Mouse (Mus musculus) intestine, postnatal 0 days (tissue): ENCODE measurements around the gene Gpsm3. TPM values are rescaled to one million over a fixed set of nuclear protein-coding genes. Genes with fewer than 3 reads are reported as not detected.
A peak's percentile ranks its signal among the peaks of the same experiment; 100 is the strongest.

Experiments
- ATAC-seq: fragments of 200-750 bp; cut with Nextera tagmentation; 2 replicates; pipeline ENCODE4 v1.8.0; 2017; ENCODE audit warnings: mild to moderate bottlenecking, moderate TSS enrichment, moderate library complexity
- H3K27ac ChIP-seq: fragments of 300-500 bp; sonication (generic); 2 replicates; pipeline ENCODE4 v1.5.1; 2014; ENCODE audit warnings: mild to moderate bottlenecking, low read depth, low read length, moderate library complexity
- H3K27me3 ChIP-seq: fragments of 300-500 bp; sonication (generic); replicated peaks from 2 replicates; pipeline ENCODE4 v1.6.1; 2014; ENCODE audit warnings: low read length, mixed read lengths; ENCODE audit not compliant: control insufficient read depth, insufficient read depth
- H3K36me3 ChIP-seq: fragments of 300-500 bp; sonication (generic); 2 replicates; pipeline ENCODE4 v1.6.1; 2014; ENCODE audit warnings: mild to moderate bottlenecking, moderate library complexity; ENCODE audit not compliant: control insufficient read depth, insufficient read depth
- H3K4me1 ChIP-seq: fragments of 300-500 bp; sonication (generic); replicated peaks from 2 replicates; pipeline ENCODE4 v1.6.1; 2014; ENCODE audit warnings: antibody characterized with exemption, low read length, mixed read lengths; ENCODE audit not compliant: control insufficient read depth, insufficient read depth
- H3K4me2 ChIP-seq: fragments of 300-500 bp; sonication (generic); replicated peaks from 2 replicates; pipeline ENCODE4 v1.6.1; 2014; ENCODE audit warnings: low read depth, mild to moderate bottlenecking, moderate library complexity
- H3K4me3 ChIP-seq: fragments of 300-500 bp; sonication (generic); 2 replicates; pipeline ENCODE4 v1.5.1; 2014; ENCODE audit warnings: low read depth, low read length
- H3K9ac ChIP-seq: fragments of 300-500 bp; sonication (generic); 2 replicates; pipeline ENCODE4 v1.6.1; 2014; ENCODE audit warnings: mild to moderate bottlenecking, low read depth, low read length
- H3K9me3 ChIP-seq: fragments of 300-500 bp; sonication (generic); 2 replicates; pipeline ENCODE4 v1.6.1; 2016; ENCODE audit warnings: mixed run types; ENCODE audit not compliant: control insufficient read depth
- CTCF ChIP-seq: sonication (generic); IDR thresholded peaks from 2 replicates; pipeline ENCODE4 v1.5.1; 2016; ENCODE audit warnings: low read depth, mild to moderate bottlenecking, control low read depth, antibody characterized with exemption, moderate library complexity
- WGBS: fragments of 180-500 bp; shearing (Covaris S2); extraction: QIAGEN DNeasy Blood & Tissue Kit; methylation state at CpG from one replicate; pipeline ENCODE4 v1.1.7; 2014; 5-methylcytosine and 5-hydroxymethylcytosine counted together
- polyA plus RNA-seq: library from polyadenylated mRNA; unstranded; fragments of >200 nt; fragmentation: Nextera tagmentation; extraction: Ambion mirVana; gene quantifications from 2 replicates; pipeline ENCODE4 v1.2.1, GENCODE M21; 2015

Gene Gpsm3
- polyA plus RNA-seq, 1 experiment from 2014 or later, result 8.6 TPM

DNA sequence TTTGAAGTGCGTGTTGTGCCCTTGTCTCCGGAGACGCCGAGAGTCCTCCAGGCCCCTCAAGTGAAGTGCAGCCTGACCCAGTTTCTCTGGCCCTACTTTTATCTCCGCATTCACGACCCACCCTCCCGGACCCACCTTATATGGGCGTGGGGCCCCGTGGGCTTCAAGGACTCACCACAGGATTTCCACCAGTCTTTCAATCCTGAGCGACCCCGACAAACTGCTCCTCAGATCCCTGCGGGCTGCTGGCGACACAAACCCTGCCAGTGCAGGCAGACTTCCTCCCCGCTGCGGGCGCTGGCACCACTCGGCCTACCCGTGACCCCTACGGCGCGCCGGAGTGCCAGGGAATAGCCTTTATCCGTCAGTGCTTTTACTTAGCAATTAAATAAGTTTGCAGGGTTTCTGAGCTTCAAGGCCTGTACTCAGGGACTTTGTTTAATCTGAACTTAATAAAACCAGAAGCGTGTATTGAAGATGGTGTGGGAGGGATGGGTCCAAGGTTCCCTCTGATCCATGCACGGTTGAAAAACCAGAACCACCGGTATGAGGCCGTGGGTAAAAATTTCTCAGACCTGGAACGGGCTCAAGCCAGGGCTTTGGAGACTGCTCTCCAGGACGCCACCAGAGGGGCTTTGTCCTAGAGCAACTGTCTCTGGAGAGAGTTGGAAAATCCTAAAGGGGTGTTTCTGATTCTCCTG lies 38.5 kb downstream of the Gpsm3 start, which contains the start of gene Ppt2:
Gene Ppt2, minus strand, starts transcription at position 568 of the 701 bp plus-strand sequence.
- peaks cover 9% of the 10 kb centered on the region for H3K4me1 ChIP-seq
- 2% methylated on average over 29 of the region's 29 CpGs for WGBS

GRCm38 (mm10) chr17:34628644-34628967 lies 39.0 kb downstream of the Gpsm3 start:
- Histone ChIP-seq H3K27me3 (peaks cover 16% of the 10 kb centered on the region), H3K4me3 (peak overlapping the region; percentile 66; the same call in 1 of the 2 replicates), H3K36me3 (no peaks in the 10 kb centered on the region), H3K4me2 (peak overlapping the region; percentile 95), H3K4me1 (peaks cover 9% of the 10 kb centered on the region), H3K9me3 (no peaks in the 10 kb centered on the region), H3K9ac (0 out of 2 replicates have a peak overlapping the region, but pooled peaks have one; percentile 65), H3K27ac (0 out of 2 replicates have a peak overlapping the region, but pooled peaks have one; percentile 87)
- WGBS, result 24% methylated on average over 5 of the region's 5 CpGs
- no peak for TF ChIP-seq CTCF
- no peak for ATAC-seq

More for the DNA sequence above, 38.5 kb downstream of the Gpsm3 start, which contains the start of gene Ppt2:
- peak within 1 kb of the TSS; percentile 66 for H3K4me3 ChIP-seq
- TF ChIP-seq CTCF, result no peak
- no peaks in the 10 kb centered on the region for H3K9me3 ChIP-seq
- ATAC-seq, result no peak
- peak within 1 kb of the TSS; percentile 87 for H3K27ac ChIP-seq
- peak within 1 kb of the TSS; percentile 65 for H3K9ac ChIP-seq
- 0 out of 2 replicates have a peak, but pooled peaks cover under 1% of the 10 kb centered on the region for H3K36me3 ChIP-seq
- peaks cover 16% of the 10 kb centered on the region for H3K27me3 ChIP-seq
- H3K4me2 ChIP-seq, result peak within 1 kb of the TSS; percentile 95

DNA sequence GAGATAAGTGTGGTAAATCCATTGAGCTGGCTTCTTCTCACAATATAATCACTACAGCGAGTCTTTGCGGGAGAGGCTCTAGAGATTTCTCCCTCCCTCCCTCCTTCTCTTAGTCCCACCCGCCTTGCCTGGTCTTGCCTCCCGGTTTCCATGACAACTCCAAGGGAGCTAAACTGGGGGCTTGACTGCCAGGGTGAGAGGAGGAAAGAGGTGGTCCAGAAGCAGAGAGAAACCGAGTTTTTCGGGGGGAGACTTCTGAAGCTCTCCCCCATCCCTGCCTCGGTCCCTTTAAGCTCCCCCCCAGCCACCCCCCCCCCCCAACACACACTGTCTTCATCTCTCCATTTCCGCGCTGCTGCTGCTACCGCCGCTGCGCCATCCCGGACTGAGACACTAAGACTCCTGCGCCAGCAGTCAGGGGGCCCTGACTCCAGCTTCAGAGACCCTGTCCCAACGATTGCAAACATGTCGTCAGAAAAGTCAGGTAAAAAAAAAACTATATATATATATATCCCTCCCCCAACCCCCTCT lies 39.7 kb downstream of the Gpsm3 start, which contains the start of gene Prrt1:
Gene Prrt1, plus strand, starts transcription at position 313 of the 531 bp plus-strand sequence.
- peak within 1 kb of the TSS; percentile 65; the same call in 1 of the 2 replicates for H3K9ac ChIP-seq
- H3K4me3 ChIP-seq, result peak within 1 kb of the TSS; percentile 66
- H3K9me3 ChIP-seq, result no peaks in the 10 kb centered on the region
- TF ChIP-seq CTCF, result no peak
- ATAC-seq, result no peak
- peaks cover 16% of the 10 kb centered on the region for H3K27me3 ChIP-seq
- no peaks in the 10 kb centered on the region for H3K36me3 ChIP-seq
- peak within 1 kb of the TSS; percentile 87; the same call in 1 of the 2 replicates for H3K27ac ChIP-seq
- WGBS, result 28% methylated on average over 16 of the region's 16 CpGs
- peaks cover 9% of the 10 kb centered on the region for H3K4me1 ChIP-seq
- peak within 1 kb of the TSS; percentile 95 for H3K4me2 ChIP-seq

- no peak overlapping the region for H3K9ac ChIP-seq
- peak overlapping the region; percentile 17 for H3K4me3 ChIP-seq
- H3K27me3 ChIP-seq, result peaks cover 16% of the 10 kb centered on the region
- ATAC-seq, result no peak
- H3K27ac ChIP-seq, result no peak overlapping the region
- H3K9me3 ChIP-seq, result no peaks in the 10 kb centered on the region
- no peaks in the 10 kb centered on the region for H3K36me3 ChIP-seq
- no peak for TF ChIP-seq CTCF
- peaks cover 9% of the 10 kb centered on the region for H3K4me1 ChIP-seq
- peak overlapping the region; percentile 95 for H3K4me2 ChIP-seq
- 48% methylated on average over 12 of the region's 12 CpGs for WGBS
These were observed 40.4 kb downstream of the Gpsm3 start for GRCm38 (mm10) chr17:34629796-34630603.

DNA sequence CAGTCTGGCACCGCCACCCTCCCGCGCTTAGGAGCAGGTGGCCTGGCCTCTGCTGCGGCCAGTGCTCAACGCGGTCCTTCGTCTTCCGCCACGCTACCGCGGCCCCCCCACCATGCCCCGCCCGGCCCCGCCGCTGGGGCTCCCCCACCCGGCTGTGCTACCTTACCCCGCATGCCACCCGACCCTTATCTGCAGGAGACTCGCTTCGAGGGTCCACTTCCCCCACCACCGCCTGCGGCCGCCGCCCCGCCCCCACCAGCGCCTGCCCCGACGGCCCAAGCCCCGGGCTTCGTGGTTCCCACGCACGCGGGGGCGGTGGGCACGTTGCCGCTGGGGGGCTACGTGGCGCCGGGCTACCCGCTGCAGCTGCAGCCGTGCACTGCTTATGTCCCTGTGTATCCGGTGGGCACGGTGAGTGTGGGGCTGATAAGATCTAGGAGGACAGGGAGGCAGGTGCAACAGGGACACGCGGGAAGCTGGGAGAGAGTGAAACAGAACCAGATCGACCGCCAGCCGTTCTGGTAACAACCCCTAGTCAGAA lies 41.2 kb downstream of the Gpsm3 start:
- Histone ChIP-seq H3K27ac (no peak overlapping the region), H3K9ac (peak overlapping the region; percentile 34; the same call in 1 of the 2 replicates), H3K4me2 (peak overlapping the region; percentile 61), H3K4me1 (peaks cover 9% of the 10 kb centered on the region), H3K9me3 (no peaks in the 10 kb centered on the region), H3K36me3 (no peaks in the 10 kb centered on the region), H3K4me3 (peak overlapping the region; percentile 29), H3K27me3 (peaks cover 16% of the 10 kb centered on the region)
- TF ChIP-seq CTCF, result no peak
- ATAC-seq, result no peak
- 5% methylated on average over 45 of the region's 48 CpGs for WGBS
